Comparison of ENCODE assay signal across 17 mouse cellular contexts in the genomic region with DNA sequence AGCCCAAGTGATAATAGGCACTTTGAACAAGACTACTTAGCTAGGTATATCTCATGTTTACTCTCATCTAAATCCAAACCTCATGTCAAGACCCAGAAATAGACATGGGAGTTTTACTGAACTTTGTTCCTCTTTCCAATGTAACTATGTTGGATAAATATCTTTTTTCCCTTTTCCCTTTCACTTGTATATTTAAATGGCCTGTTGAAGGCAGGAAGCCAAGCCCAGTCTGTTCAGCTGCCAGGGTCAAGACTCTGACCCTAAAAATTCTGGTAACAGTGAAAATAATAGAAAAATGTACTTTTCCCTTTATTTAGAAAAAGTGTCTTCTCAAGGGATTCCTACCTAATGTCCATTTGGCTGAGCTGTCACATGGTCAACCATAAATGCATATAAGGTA. TPM values are rescaled to one million over a fixed set of nuclear protein-coding genes. Genes with fewer than 3 reads are reported as not detected.
"Had no signal": no experiment of that assay in that cellular context is flagged by ENCODE, and none has a peak within 500 bp of the region (broad histone marks: within the 10 kb centered on the region; RNA-seq: fewer than 3 reads in every experiment).

No protein-coding gene starts in this region.

- ATAC-seq: liver, embryonic 12.5 days; midbrain, embryonic 16.5 days had no signal

- H3K4me3 ChIP-seq: liver, embryonic 12.5 days; midbrain, embryonic 10.5 days; midbrain, embryonic 12.5 days; myocyte; neural tube, embryonic 13.5 days; neural tube, embryonic 15.5 days had no signal

- H3K27me3 ChIP-seq: liver, embryonic 12.5 days; midbrain, embryonic 12.5 days; neural tube, embryonic 13.5 days; neural tube, embryonic 15.5 days had no signal

- H3K9ac ChIP-seq: liver, embryonic 12.5 days; liver, embryonic 14.5 days; midbrain, embryonic 12.5 days; neural tube, embryonic 13.5 days; neural tube, embryonic 15.5 days had no signal

- H3K4me2 ChIP-seq: liver, embryonic 12.5 days; midbrain, embryonic 12.5 days; neural tube, embryonic 13.5 days; neural tube, embryonic 15.5 days had no signal

- H3K9me3 ChIP-seq: liver, embryonic 12.5 days; midbrain, embryonic 10.5 days; midbrain, embryonic 12.5 days; neural tube, embryonic 13.5 days; neural tube, embryonic 15.5 days had no signal

- H3K27ac ChIP-seq: liver, embryonic 12.5 days; liver, embryonic 14.5 days; midbrain, embryonic 10.5 days; midbrain, embryonic 12.5 days; neural tube, embryonic 13.5 days; neural tube, embryonic 15.5 days had no signal

- DNase-seq: midbrain, embryonic 14.5 days; retina, postnatal 1 day; right cerebral cortex, adult 18-20 months; right cerebral cortex, postnatal 25 days; right cerebral cortex, postnatal 4 days; spleen, adult 18-20 months; thymus, adult 18-20 months; thymus, postnatal 14 days; thymus, postnatal 36 days had no signal

- H3K36me3 ChIP-seq: liver, embryonic 12.5 days; midbrain, embryonic 10.5 days; midbrain, embryonic 12.5 days; neural tube, embryonic 13.5 days; neural tube, embryonic 15.5 days had no signal

- H3K4me1 ChIP-seq: liver, embryonic 12.5 days; midbrain, embryonic 10.5 days; midbrain, embryonic 12.5 days; neural tube, embryonic 13.5 days; neural tube, embryonic 15.5 days had no signal

RNA-seq across cellular contexts. Expression of a gene that starts 18.0 kb away (rescaled TPM):
- polyA plus RNA-seq: myocyte had no signal
